Mouse (Mus musculus): ENCODE data around the gene Eml3.
"Not testable (repeated sequence)": the region's sequence is repeated elsewhere in the genome, so short reads cannot be mapped to it uniquely, and the experiment has no call there.

Gene Eml3

GRCm38 (mm10) chr19:8929224-8930088 is at the start of gene Eml3, which contains the start of gene Rom1:
TSS of gene Eml3 (plus strand) at chr19:8929552.
TSS of gene Rom1 (minus strand) at chr19:8929356.
- DNase-seq (ENCODE audit: low spot score) = peak; percentile 80

DNA sequence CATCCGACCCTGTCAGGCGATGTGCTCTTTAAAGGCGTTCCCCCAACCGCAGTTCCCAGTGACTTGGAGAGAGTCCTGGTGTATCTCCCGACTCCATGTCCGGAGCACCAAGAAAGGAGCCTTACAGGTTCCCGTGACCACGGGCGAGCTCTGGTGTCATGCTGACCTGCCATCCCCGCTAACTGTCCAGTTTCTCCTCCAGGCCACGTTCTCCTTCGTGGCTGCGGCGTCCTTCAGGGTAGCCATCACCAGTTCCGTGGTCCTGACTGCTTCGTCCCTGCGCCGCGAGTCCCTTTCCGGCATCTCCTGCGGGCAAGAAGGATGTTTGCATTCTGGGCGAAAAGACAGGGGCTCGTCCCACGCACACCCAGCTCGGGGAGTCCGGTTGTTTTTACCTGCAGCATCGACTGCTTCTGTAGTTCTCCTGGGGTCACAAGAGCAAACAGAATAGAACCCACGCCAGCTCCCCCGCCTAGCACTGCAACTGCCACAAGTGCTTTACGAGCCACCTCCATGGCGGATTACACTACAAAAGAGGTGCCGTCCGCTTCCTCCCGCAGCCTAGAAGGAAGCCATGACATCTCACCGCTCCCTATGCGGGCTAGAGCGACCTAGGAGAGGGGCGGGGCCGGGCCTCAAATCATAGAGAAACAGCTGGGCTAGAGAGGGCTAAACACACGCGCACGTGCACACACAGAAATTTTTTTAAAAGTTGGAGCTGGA is 48.9 kb upstream of the Eml3 start, which contains the start of gene Uqcc3:
Uqcc3 (minus strand) TSS at position 613 of the 723 bp plus-strand sequence.
- DNase-seq (ENCODE audit: low spot score) = peak; percentile 76

DNA sequence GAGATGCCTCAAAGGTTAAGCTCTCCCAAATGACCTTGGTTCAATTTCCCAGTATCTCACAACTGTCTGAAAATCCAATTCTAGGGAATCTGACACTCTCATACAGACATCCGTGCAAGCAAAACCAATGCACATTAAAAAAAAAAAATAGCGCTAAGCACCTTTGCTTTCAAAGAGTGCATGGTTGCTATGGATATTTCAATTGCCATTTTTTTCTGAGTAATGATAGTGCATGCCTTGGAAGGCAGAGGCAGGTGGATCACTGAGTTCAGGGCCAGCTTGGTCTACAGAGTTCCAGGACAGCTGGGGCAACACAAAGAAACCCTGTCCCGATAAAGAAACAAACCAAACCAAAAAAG is 48.3 kb upstream of the Eml3 start:
- DNase-seq (ENCODE audit: low spot score) = no peak

DNA sequence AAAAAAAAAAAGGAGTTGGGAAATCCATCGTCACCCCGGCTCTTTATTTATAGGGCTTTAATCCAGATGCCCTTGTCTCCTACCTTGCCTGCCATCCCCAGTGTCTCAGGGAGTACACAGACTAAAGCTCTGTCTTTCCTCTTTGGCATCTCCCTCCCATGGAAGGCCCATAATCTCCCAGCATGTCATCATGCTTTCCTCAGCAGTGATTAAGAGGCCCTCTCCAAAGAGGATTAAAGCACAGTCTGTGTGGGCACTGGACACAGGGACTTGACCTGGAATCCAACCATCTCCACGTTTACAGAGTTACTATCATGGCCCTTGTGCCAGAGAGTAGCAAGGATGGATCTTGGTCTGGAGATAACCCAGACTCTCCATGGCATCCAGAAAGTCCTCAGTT is 45.7 kb upstream of the Eml3 start, which contains the start of the genes Lbhd1 and Gm49403:
Lbhd1 (plus strand) TSS at position 117 of the 400 bp plus-strand sequence.
Gm49403 (plus strand) TSS at position 315 of the 400 bp plus-strand sequence.
- DNase-seq (ENCODE audit: low spot score) = no peak

DNA sequence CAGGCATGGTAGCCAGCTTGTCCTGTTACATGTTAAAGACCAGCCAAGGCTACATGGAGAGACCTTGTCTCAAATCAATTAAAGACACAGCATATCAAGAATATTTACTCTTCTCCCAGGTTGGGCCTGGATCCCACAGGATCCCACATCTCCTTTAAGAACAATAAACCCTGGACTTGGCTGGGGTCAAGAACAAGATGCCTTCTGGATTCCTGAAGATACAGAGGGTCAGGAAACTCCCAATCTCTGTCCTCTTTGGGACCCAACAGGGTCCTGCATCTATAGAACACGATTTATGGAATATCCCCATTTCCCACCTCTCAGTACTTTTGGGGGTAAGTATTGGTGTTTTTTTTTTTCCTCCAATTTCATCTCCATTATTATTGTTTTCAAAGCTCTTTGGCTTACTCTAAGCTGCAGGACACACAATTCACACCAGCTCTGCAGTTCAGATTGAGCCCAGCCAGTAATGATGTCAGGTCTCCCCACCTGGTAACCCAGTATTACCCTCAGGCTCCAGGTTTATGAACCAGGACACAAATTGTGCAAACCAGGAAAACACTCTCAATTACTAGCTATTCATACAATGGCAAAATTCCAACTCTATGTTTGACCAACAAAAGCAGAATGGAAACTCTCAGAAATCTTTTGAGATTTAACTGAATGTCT is 42.3 kb upstream of the Eml3 start:
- no peak for DNase-seq (ENCODE audit: low spot score)

GRCm38 (mm10) chr19:8887585-8888463 is 41.5 kb upstream of the Eml3 start:
- DNase-seq (ENCODE audit: low spot score) = no peak

- DNase-seq (ENCODE audit: low spot score) = peak; percentile 90
These were observed 40.6 kb upstream of the Eml3 start, which contains the start of the genes 1810009A15Rik and Gm49416 for GRCm38 (mm10) chr19:8888511-8889385. TSS of gene 1810009A15Rik (plus strand) at chr19:8888853. TSS of gene Gm49416 (plus strand) at chr19:8888926.

DNA sequence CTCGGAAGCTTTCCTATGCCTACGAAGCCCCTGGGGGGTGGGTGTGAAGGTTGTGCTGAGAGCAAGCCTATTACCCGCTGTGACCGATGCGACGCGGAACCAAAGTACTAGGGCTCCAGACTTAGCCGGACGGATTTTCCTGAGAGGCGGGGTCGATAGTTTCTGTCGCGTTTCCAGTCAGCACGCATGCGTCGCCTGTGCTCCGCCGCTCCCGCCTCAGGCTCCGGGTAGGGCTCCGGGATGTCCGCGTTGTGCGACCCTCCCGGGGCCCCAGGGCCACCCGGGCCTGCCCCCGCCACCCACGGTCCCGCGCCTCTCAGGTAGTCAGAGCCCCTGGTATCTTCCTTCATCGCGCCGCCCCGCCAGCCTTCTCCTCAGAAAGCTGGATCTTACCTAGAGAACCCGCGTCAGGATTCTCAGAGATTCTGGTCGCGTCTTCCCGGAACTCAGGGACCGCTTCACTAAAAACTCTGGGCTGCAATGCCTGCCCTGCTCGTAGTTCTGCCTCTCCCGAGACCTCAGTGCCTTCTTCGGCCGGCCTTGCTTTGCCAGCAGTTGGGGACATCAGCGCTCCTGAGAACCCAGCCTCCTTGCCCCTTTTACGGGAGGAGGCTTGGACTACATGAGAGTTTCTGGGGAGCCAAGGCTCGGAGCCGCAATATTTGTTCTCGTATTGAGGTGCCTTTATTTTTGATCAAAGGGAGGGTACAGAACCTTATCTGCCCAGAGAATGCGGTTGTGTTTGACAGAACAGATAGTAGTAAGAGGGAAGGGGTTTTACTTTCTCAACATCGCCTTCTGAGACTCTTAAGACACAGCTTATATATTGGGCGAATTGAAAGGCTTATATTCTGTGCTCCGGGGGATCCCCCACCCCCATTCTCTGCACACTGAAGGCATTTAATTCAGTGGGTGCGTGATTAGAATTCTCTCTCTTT is 36.3 kb upstream of the Eml3 start, which contains the start of gene Ints5:
Ints5 (plus strand) TSS at position 177 of the 938 bp plus-strand sequence.
- DNase-seq (ENCODE audit: low spot score) = peak; percentile 81

- DNase-seq (ENCODE audit: low spot score) = no peak
These were observed 33.9 kb upstream of the Eml3 start for GRCm38 (mm10) chr19:8895397-8895960.

GRCm38 (mm10) chr19:8896231-8896630 is 33.1 kb upstream of the Eml3 start:
- not testable (repeated sequence) for DNase-seq (ENCODE audit: low spot score)

DNA sequence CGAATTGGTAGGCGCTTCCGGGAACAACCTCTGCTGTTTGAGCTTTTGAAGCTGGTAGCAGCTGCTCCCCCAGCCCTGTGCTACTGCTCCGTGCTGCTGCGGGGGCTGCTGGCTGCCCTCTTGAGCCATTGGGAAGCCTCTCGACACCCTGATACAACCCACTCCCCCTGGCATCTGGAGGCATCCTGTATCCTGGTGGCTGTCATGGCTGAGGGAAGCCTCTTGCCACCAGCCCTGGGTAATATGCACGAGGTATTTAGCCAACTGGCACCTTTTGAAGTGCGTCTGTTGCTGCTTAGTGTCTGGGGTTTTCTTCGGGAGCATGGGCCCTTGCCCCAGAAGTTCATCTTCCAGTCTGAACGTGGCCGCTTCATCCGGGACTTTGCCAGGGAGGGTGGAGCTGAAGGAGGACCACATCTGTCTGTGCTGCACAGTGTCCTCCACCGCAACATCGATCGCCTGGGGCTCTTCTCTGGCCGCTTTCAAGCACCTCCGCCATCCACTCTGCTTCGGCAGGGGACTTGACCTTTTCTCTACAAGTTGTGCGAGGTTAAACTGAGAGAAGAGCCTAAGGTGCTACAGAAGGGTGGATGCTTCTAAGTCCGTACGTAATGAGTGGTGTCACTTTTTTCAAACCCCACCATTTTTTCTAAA is 32.0 kb upstream of the Eml3 start:
- DNase-seq (ENCODE audit: low spot score) = peak; percentile 28

DNA sequence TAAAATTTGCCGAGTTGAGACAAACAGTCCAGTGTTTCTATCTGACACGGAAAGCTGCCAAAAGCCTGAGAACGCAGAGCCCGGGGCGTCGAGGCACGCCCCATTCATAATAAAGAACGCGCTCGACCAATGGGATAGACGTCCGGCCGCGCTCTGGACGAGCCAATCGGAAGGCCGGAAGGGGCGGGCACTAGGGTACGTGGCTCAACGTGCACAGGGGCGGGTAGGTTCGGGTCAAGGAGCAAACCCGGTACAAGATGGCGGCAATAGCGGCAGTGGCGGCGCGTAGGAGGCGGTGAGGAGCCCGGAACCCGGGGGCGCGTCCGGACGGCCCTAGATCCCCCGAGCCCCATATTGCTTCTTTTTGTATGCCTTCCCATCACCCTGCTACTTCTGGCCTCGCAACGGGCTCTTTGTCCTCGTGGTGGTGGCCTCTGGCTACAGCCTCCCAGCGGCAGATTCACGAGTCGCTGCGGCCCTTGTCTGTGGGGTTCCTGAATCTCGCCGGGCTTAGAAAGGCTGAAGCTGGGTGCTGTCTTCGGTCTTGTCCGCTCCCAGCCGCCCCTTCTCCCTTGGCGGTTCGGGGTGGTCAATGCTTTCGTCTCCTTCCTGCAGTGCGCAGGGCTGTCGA is 31.4 kb upstream of the Eml3 start, which contains the start of gene Ganab:
Ganab (plus strand) TSS at position 207 of the 631 bp plus-strand sequence.
- DNase-seq (ENCODE audit: low spot score) = peak; percentile 89

DNA sequence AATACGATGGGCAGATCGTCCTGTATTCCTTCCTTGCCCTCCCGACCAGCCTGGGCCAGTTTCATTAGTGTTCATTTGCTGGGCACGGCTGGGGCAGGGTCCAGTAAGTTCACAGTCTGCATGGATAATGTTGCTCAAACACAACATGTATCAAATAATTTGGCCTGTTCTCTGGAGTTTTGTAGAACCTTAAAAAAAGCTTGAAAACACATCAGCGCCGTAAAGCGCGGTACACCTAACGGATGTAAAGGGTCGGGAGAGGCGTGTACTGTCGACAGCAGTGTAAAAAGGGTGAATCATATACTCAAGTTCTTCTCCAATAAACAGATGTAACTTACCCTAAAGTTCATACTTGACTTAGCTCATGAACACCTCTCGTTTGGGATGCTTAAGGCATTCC is 30.8 kb upstream of the Eml3 start:
- no peak for DNase-seq (ENCODE audit: low spot score)

- no peak for DNase-seq (ENCODE audit: low spot score)
These were observed 30.3 kb upstream of the Eml3 start for GRCm38 (mm10) chr19:8899079-8899478.

GRCm38 (mm10) chr19:8903412-8903811 is 25.9 kb upstream of the Eml3 start:
- no peak for DNase-seq (ENCODE audit: low spot score)

GRCm38 (mm10) chr19:8908531-8908930 is 20.8 kb upstream of the Eml3 start:
- no peak for DNase-seq (ENCODE audit: low spot score)

DNA sequence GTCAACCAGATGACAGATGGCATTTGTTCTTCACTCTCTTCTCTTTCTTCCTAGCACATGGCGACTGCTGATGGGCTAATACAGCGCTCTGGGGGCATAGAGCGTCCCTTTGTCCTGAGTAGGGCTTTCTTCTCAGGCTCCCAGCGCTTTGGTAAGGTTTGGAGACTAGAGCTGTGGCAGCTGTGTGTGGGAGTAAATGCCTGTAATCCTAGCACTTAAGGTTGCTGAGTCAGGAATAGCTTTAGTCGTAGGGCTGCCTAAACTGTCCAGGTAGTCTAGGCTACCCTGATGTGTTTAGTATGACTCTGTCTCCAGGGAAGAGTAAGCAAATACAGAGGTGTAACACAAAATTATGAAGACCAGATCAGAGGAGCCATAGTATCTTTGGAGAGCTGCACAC is 17.5 kb upstream of the Eml3 start:
- DNase-seq (ENCODE audit: low spot score) = no peak
